Mouse (Mus musculus) embryo, embryonic 10.5 days (tissue): ENCODE results near the gene Runx3.

Experiments used
- DNase-seq: peaks from one replicate; pipeline ENCODE4 v3.0.0-alpha.2; 2015; ENCODE audit warnings: low spot score

Runx3 gene

GRCm38 (mm10) chr4:135221632-135222407 lies 101.4 kb downstream of the Runx3 start:
- no peak for DNase-seq

- no peak for DNase-seq
These were observed 103.4 kb downstream of the Runx3 start for GRCm38 (mm10) chr4:135223808-135224207.

GRCm38 (mm10) chr4:135226008-135226667 lies 105.7 kb downstream of the Runx3 start:
- no peak for DNase-seq
